In genomic region chr16:86347753-86348152, GRCm38 (mm10) we compare ENCODE assay signal across 25 mouse cellular contexts.
DNase-seq lines count a peak whose midpoint lies in the region; ATAC-seq and TF ChIP-seq lines count a peak whose summit lies in the region.
"Had no signal": no experiment of that assay in that cellular context is flagged by ENCODE, and none has a peak within 500 bp of the region (broad histone marks: within the 10 kb centered on the region; RNA-seq: fewer than 3 reads in every experiment).

No protein-coding gene starts in this region.

- no peak overlapping the region for H3K9ac ChIP-seq in midbrain, embryonic 11.5 days (ENCODE audit: low read length)
- H3K9ac ChIP-seq: forebrain, embryonic 13.5 days; heart, embryonic 13.5 days; hindbrain, embryonic 14.5 days had no signal

- H3K27me3 ChIP-seq in C2C12 (ENCODE audit: control insufficient read depth, insufficient read depth, insufficient read length): no peaks in the 10 kb centered on the region
- no peaks in the 10 kb centered on the region for H3K27me3 ChIP-seq in midbrain, embryonic 11.5 days (ENCODE audit: control insufficient read depth, insufficient read depth, low read length)
- H3K27me3 ChIP-seq: forebrain, embryonic 13.5 days; heart, embryonic 13.5 days; Patski had no signal

- no peak overlapping the region for H3ac ChIP-seq in C2C12 (ENCODE audit: control insufficient read depth, insufficient read length, low read depth)

- H3K27ac ChIP-seq in midbrain, embryonic 11.5 days (ENCODE audit: low read depth, low read length): no peak overlapping the region
- H3K27ac ChIP-seq: forebrain, embryonic 13.5 days; heart, adult 2 months; heart, embryonic 10.5 days; heart, embryonic 13.5 days; hindbrain, embryonic 14.5 days; hindbrain, postnatal 0 days had no signal

- H3K4me3 ChIP-seq in C2C12 (ENCODE audit: insufficient read depth, poor library complexity, severe bottlenecking): no peak overlapping the region
- no peak overlapping the region for H3K4me3 ChIP-seq in midbrain, embryonic 11.5 days (ENCODE audit: low read depth, low read length)
- H3K4me3 ChIP-seq: forebrain, embryonic 13.5 days; heart, adult 2 months; heart, embryonic 10.5 days; heart, embryonic 13.5 days had no signal

- 91% methylated on average over 5 of the region's 5 CpGs for WGBS in midbrain, embryonic 11.5 days

- no peaks in the 10 kb centered on the region for H3K9me3 ChIP-seq in midbrain, embryonic 11.5 days (ENCODE audit: control insufficient read depth, low read length)
- H3K9me3 ChIP-seq: forebrain, embryonic 13.5 days; heart, embryonic 10.5 days; heart, embryonic 13.5 days had no signal

- DNase-seq in 3134 (ENCODE audit: extremely low read depth, insufficient read length, low spot score) (peak; percentile 64), NIH3T3 (ENCODE audit: low read depth) (peak; percentile 49)
- DNase-seq in thymus, postnatal 4 days: no peak
- DNase-seq in midbrain, embryonic 11.5 days (ENCODE audit: low spot score, missing footprints): no peak
- DNase-seq: adrenal gland, postnatal 10 days; adrenal gland, postnatal 36 days; cerebellum, adult 18-20 months; cerebellum, adult 9-10 months; cerebellum, postnatal 14 days; gastrocnemius, postnatal 36 days; heart, adult 2 months; heart, postnatal 14 days; heart, postnatal 4 days; kidney, adult 18-20 months had no signal

- no peaks in the 10 kb centered on the region for H3K79me2 ChIP-seq in C2C12 (ENCODE audit: control insufficient read depth, insufficient read depth)

- no peak for TF ChIP-seq CTCF in C2C12 (IDR thresholded peaks at IDR 0.05; ENCODE audit: control insufficient read depth, insufficient read depth, insufficient read length)

- no peak overlapping the region for H3K4me2 ChIP-seq in midbrain, embryonic 11.5 days
- H3K4me2 ChIP-seq: forebrain, embryonic 13.5 days; heart, embryonic 13.5 days; hindbrain, embryonic 14.5 days had no signal

- no peaks in the 10 kb centered on the region for H3K36me3 ChIP-seq in C2C12 (ENCODE audit: control insufficient read depth, insufficient read depth)
- H3K36me3 ChIP-seq in midbrain, embryonic 11.5 days (ENCODE audit: control insufficient read depth, insufficient read depth, low read length): no peaks in the 10 kb centered on the region
- H3K36me3 ChIP-seq: heart, embryonic 10.5 days; heart, embryonic 13.5 days had no signal

- H3K79me3 ChIP-seq in C2C12 (ENCODE audit: low read depth): no peaks in the 10 kb centered on the region

- no peak for ATAC-seq in midbrain, embryonic 11.5 days (ENCODE audit: low FRiP score)
- ATAC-seq in erythroid progenitor cell, adult 5-6 weeks (replicated peaks; ENCODE audit: low FRiP score, poor library complexity, severe bottlenecking): no peak
- ATAC-seq: forebrain, embryonic 13.5 days; forebrain, embryonic 16.5 days; hindbrain, postnatal 0 days; inflammation-experienced regulatory T-cells, adult 6 months; intestine, embryonic 16.5 days had no signal

- H3K4me1 ChIP-seq in midbrain, embryonic 11.5 days (ENCODE audit: control insufficient read depth, insufficient read depth, low read length): no peaks in the 10 kb centered on the region
- H3K4me1 ChIP-seq: forebrain, embryonic 13.5 days; heart, embryonic 10.5 days; heart, embryonic 13.5 days had no signal

TF ChIP-seq in C2C12, 6 proteins besides CTCF, POLR2A, EP300 and RAD21:
- TF ChIP-seq CEBPB (IDR thresholded peaks at IDR 0.05; ENCODE audit: low read depth) (no peak), MYOG (IDR thresholded peaks at IDR 0.05; ENCODE audit: control insufficient read depth, extremely low read depth, insufficient read length) (no peak), MAX (IDR thresholded peaks at IDR 0.05) (peak; percentile 45), MYOD1 (IDR thresholded peaks at IDR 0.05; ENCODE audit: control insufficient read depth, insufficient read length, low read depth) (no peak), FOSL1 (IDR thresholded peaks at IDR 0.05; ENCODE audit: insufficient read depth, low read length, poor library complexity, severe bottlenecking) (no peak), USF1 (IDR thresholded peaks at IDR 0.05; ENCODE audit: low read depth) (no peak)

Comparison
In these comparisons a context has a peak if more than half of its experiments do, and no peak if none do; other contexts are left out.
1. DNase-seq: peak in 3134 (single experiment) and NIH3T3 (single experiment); none in thymus, postnatal 4 days (single experiment) and midbrain, embryonic 11.5 days (single experiment).